Mouse (Mus musculus) intestine, embryonic 15.5 days (tissue): Measurements from ENCODE around the gene Rusc2. TPM values are rescaled to one million over a fixed set of nuclear protein-coding genes. Genes with fewer than 3 reads are reported as not detected.

Experiments
- ATAC-seq: fragments of 200-750 bp; cut with Nextera tagmentation; 2 replicates; pipeline ENCODE4 v1.8.0; 2017; ENCODE audit warnings: moderate TSS enrichment, moderate library complexity
- H3K27ac ChIP-seq: fragments of 300-500 bp; sonication (generic); 2 replicates; pipeline ENCODE4 v1.5.1; 2015; ENCODE audit warnings: mild to moderate bottlenecking, inconsistent platforms
- H3K27me3 ChIP-seq: fragments of 300-500 bp; sonication (generic); replicated peaks from 2 replicates; pipeline ENCODE4 v1.6.1; 2015; ENCODE audit warnings: inconsistent platforms
- H3K36me3 ChIP-seq: fragments of 300-500 bp; sonication (generic); 2 replicates; pipeline ENCODE4 v1.6.1; 2015; ENCODE audit warnings: inconsistent platforms
- H3K4me1 ChIP-seq: fragments of 300-500 bp; sonication (generic); replicated peaks from 2 replicates; pipeline ENCODE4 v1.6.1; 2015; ENCODE audit warnings: inconsistent platforms
- H3K4me2 ChIP-seq: fragments of 300-500 bp; sonication (generic); replicated peaks from 2 replicates; pipeline ENCODE4 v1.6.1; 2015; ENCODE audit warnings: mild to moderate bottlenecking, inconsistent platforms
- H3K4me3 ChIP-seq: fragments of 300-500 bp; sonication (generic); replicated peaks from 2 replicates; pipeline ENCODE4 v1.5.1; 2015; ENCODE audit warnings: inconsistent platforms
- H3K9ac ChIP-seq: fragments of 300-500 bp; sonication (generic); 2 replicates; pipeline ENCODE4 v1.6.1; 2015; ENCODE audit warnings: inconsistent platforms
- H3K9me3 ChIP-seq: fragments of 300-500 bp; sonication (generic); 2 replicates; pipeline ENCODE4 v1.6.1; 2016; ENCODE audit warnings: inconsistent platforms
- WGBS: fragments of 180-500 bp; shearing (Covaris S2); methylation state at CpG from one replicate; pipeline ENCODE4 v1.1.7; 2015; 5-methylcytosine and 5-hydroxymethylcytosine counted together
- polyA plus RNA-seq: library from polyadenylated mRNA; unstranded; fragments of >200 nt; fragmentation: Nextera tagmentation; extraction: Ambion mirVana; gene quantifications from 2 replicates; pipeline ENCODE4 v1.2.1, GENCODE M21; 2015

Rusc2 gene
- polyA plus RNA-seq, 1 experiment from 2014 or later = 13.1 TPM

- ATAC-seq = peak; percentile 56; the same call in 1 of the 2 replicates
Measured at GRCm38 (mm10) chr4:43431690-43432089, 49.9 kb downstream of the Rusc2 start.

GRCm38 (mm10) chr4:43432832-43433231 is 51.1 kb downstream of the Rusc2 start:
- Histone ChIP-seq H3K9ac (no peak overlapping the region), H3K9me3 (no peaks in the 10 kb centered on the region), H3K27ac (no peak overlapping the region), H3K27me3 (peaks cover 4% of the 10 kb centered on the region; the same call in 1 of the 2 replicates), H3K4me3 (no peak overlapping the region), H3K4me1 (peaks cover 8% of the 10 kb centered on the region), H3K36me3 (no peaks in the 10 kb centered on the region), H3K4me2 (no peak overlapping the region)
- no peak for ATAC-seq
- WGBS = 83% methylated on average over 1 of the region's 1 CpGs

More at GRCm38 (mm10) chr4:43431690-43432089, 49.9 kb downstream of the Rusc2 start:
- Histone ChIP-seq H3K9me3 (no peaks in the 10 kb centered on the region), H3K4me3 (no peak overlapping the region), H3K27me3 (peaks cover 13% of the 10 kb centered on the region; the same call in 1 of the 2 replicates), H3K4me2 (no peak overlapping the region), H3K4me1 (peaks cover 8% of the 10 kb centered on the region), H3K9ac (no peak overlapping the region), H3K36me3 (peaks cover under 1% of the 10 kb centered on the region; the same call in 1 of the 2 replicates), H3K27ac (peak overlapping the region; percentile 51; the same call in 1 of the 2 replicates)
- 5% methylated on average over 4 of the region's 4 CpGs for WGBS

- Histone ChIP-seq H3K9me3 (no peaks in the 10 kb centered on the region), H3K36me3 (peaks cover 16% of the 10 kb centered on the region), H3K27ac (peak within 1 kb of the TSS; percentile 89), H3K27me3 (no peaks in the 10 kb centered on the region), H3K9ac (peak within 1 kb of the TSS; percentile 99), H3K4me3 (peak within 1 kb of the TSS; percentile 89), H3K4me1 (peaks cover 10% of the 10 kb centered on the region), H3K4me2 (peak within 1 kb of the TSS; percentile 97)
- WGBS = 22% methylated on average over 4 of the region's 4 CpGs
- no peak for ATAC-seq
Measured at GRCm38 (mm10) chr4:43441639-43442038, 59.9 kb downstream of the Rusc2 start, which contains the start of gene Tesk1. Tesk1 (plus strand) TSS chr4:43441939.

- Histone ChIP-seq H3K4me1 (peaks cover 10% of the 10 kb centered on the region), H3K9me3 (no peaks in the 10 kb centered on the region), H3K9ac (peak overlapping the region; percentile 99), H3K36me3 (peaks cover 20% of the 10 kb centered on the region), H3K4me2 (peak overlapping the region; percentile 97), H3K27me3 (no peaks in the 10 kb centered on the region), H3K27ac (peak overlapping the region; percentile 89), H3K4me3 (peak overlapping the region; percentile 89)
- ATAC-seq = peak; percentile 94
- WGBS = under 1% methylated on average over 32 of the region's 33 CpGs
Measured at GRCm38 (mm10) chr4:43442044-43442443, 60.3 kb downstream of the Rusc2 start.

GRCm38 (mm10) chr4:43442456-43443361 is 60.9 kb downstream of the Rusc2 start:
- peak overlapping the region; percentile 97 for H3K4me2 ChIP-seq
- peak overlapping the region; percentile 99 for H3K9ac ChIP-seq
- ATAC-seq = peak; percentile 85
- no peaks in the 10 kb centered on the region for H3K27me3 ChIP-seq
- peak overlapping the region; percentile 89 for H3K27ac ChIP-seq
- H3K36me3 ChIP-seq = peaks cover 27% of the 10 kb centered on the region
- H3K4me3 ChIP-seq = peak overlapping the region; percentile 89
- peaks cover 10% of the 10 kb centered on the region for H3K4me1 ChIP-seq
- under 1% methylated on average over 85 of the region's 88 CpGs for WGBS
- H3K9me3 ChIP-seq = no peaks in the 10 kb centered on the region

- ATAC-seq = peak; percentile 22
- Histone ChIP-seq H3K9ac (peak overlapping the region; percentile 99), H3K4me3 (peak overlapping the region; percentile 89), H3K9me3 (no peaks in the 10 kb centered on the region), H3K4me1 (peaks cover 10% of the 10 kb centered on the region), H3K4me2 (peak overlapping the region; percentile 97), H3K36me3 (peaks cover 31% of the 10 kb centered on the region), H3K27ac (peak overlapping the region; percentile 89), H3K27me3 (no peaks in the 10 kb centered on the region)
- WGBS = under 1% methylated on average over 23 of the region's 28 CpGs
Measured at GRCm38 (mm10) chr4:43443511-43443910, 61.7 kb downstream of the Rusc2 start.

GRCm38 (mm10) chr4:43447251-43447650 is 65.5 kb downstream of the Rusc2 start:
- Histone ChIP-seq H3K9ac (no peak overlapping the region), H3K4me3 (no peak overlapping the region), H3K9me3 (no peaks in the 10 kb centered on the region), H3K27me3 (no peaks in the 10 kb centered on the region), H3K36me3 (peaks cover 31% of the 10 kb centered on the region), H3K4me1 (peaks cover 10% of the 10 kb centered on the region), H3K4me2 (no peak overlapping the region), H3K27ac (no peak overlapping the region)
- 91% methylated on average over 13 of the region's 13 CpGs for WGBS
- ATAC-seq = no peak

- Histone ChIP-seq H3K9me3 (no peaks in the 10 kb centered on the region), H3K4me2 (no peak overlapping the region), H3K4me3 (no peak overlapping the region), H3K27ac (no peak overlapping the region), H3K9ac (no peak overlapping the region), H3K27me3 (peaks cover 9% of the 10 kb centered on the region; the same call in 1 of the 2 replicates), H3K4me1 (peaks cover 14% of the 10 kb centered on the region), H3K36me3 (peaks cover 31% of the 10 kb centered on the region)
- no peak for ATAC-seq
- WGBS = 82% methylated on average over 3 of the region's 3 CpGs
Measured at GRCm38 (mm10) chr4:43448554-43448953, 66.8 kb downstream of the Rusc2 start.

- WGBS = 49% methylated on average over 11 of the region's 11 CpGs
- H3K4me1 ChIP-seq = peaks cover 18% of the 10 kb centered on the region
- H3K27ac ChIP-seq = no peak overlapping the region
- ATAC-seq = no peak
- H3K9ac ChIP-seq = no peak overlapping the region
- no peaks in the 10 kb centered on the region for H3K9me3 ChIP-seq
- no peak overlapping the region for H3K4me2 ChIP-seq
- peaks cover 9% of the 10 kb centered on the region; the same call in 1 of the 2 replicates for H3K36me3 ChIP-seq
- H3K27me3 ChIP-seq = peaks cover 17% of the 10 kb centered on the region
- no peak overlapping the region for H3K4me3 ChIP-seq
Measured at GRCm38 (mm10) chr4:43452315-43452714, 70.5 kb downstream of the Rusc2 start.

- H3K36me3 ChIP-seq = no peaks in the 10 kb centered on the region
- peak overlapping the region; percentile 29; the same call in 1 of the 2 replicates for H3K9ac ChIP-seq
Measured at GRCm38 (mm10) chr4:43453413-43453812, 71.6 kb downstream of the Rusc2 start.

GRCm38 (mm10) chr4:43454041-43454836 is 72.5 kb downstream of the Rusc2 start, which contains the start of gene Cd72:
Cd72 (minus strand) TSS chr4:43454628.
- peaks cover 18% of the 10 kb centered on the region for H3K4me1 ChIP-seq
- peak within 1 kb of the TSS; percentile 13 for H3K4me3 ChIP-seq
- H3K27me3 ChIP-seq = peaks cover 17% of the 10 kb centered on the region
- ATAC-seq = no peak
- H3K9me3 ChIP-seq = no peaks in the 10 kb centered on the region
- no peak within 1 kb of the TSS for H3K27ac ChIP-seq
- no peaks in the 10 kb centered on the region for H3K36me3 ChIP-seq
- 31% methylated on average over 20 of the region's 20 CpGs for WGBS
- peak within 1 kb of the TSS; percentile 51 for H3K4me2 ChIP-seq
- peak within 1 kb of the TSS; percentile 29; the same call in 1 of the 2 replicates for H3K9ac ChIP-seq

More at GRCm38 (mm10) chr4:43453413-43453812, 71.6 kb downstream of the Rusc2 start:
- Histone ChIP-seq H3K9me3 (no peaks in the 10 kb centered on the region), H3K4me1 (peaks cover 18% of the 10 kb centered on the region), H3K4me3 (peak overlapping the region; percentile 13), H3K4me2 (peak overlapping the region; percentile 51), H3K27me3 (peaks cover 17% of the 10 kb centered on the region), H3K27ac (no peak overlapping the region)
- 4% methylated on average over 18 of the region's 18 CpGs for WGBS
- no peak for ATAC-seq

- Histone ChIP-seq H3K4me1 (peaks cover 18% of the 10 kb centered on the region), H3K27me3 (peaks cover 17% of the 10 kb centered on the region), H3K4me2 (no peak overlapping the region), H3K4me3 (no peak overlapping the region), H3K36me3 (no peaks in the 10 kb centered on the region), H3K9ac (no peak overlapping the region), H3K27ac (no peak overlapping the region), H3K9me3 (no peaks in the 10 kb centered on the region)
- 40% methylated on average over 4 of the region's 4 CpGs for WGBS
- no peak for ATAC-seq
Measured at GRCm38 (mm10) chr4:43456470-43456869, 74.7 kb downstream of the Rusc2 start.
